Mouse (Mus musculus) myocyte (in vitro differentiated cells): ENCODE data around the gene Farp1.

Experiments used
- CEBPB ChIP-seq: IDR thresholded peaks from 2 replicates; pipeline ENCODE4 v1.6.1; 2011; ENCODE audit warnings: mild to moderate bottlenecking, moderate library complexity; ENCODE audit not compliant: poor library complexity, insufficient read depth, severe bottlenecking
- E2F4 ChIP-seq: IDR thresholded peaks from one replicate; pipeline ENCODE4 v1.6.1; 2011; ENCODE audit warnings: mild to moderate bottlenecking, control low read depth, moderate library complexity; ENCODE audit not compliant: insufficient read depth
- MAX ChIP-seq: IDR thresholded peaks from one replicate; pipeline ENCODE4 v1.6.1; 2011; ENCODE audit warnings: low read depth, mild to moderate bottlenecking, control low read depth
- MYOD1 ChIP-seq, 3 experiments: IDR thresholded peaks; one replicate each; pipeline ENCODE4 v1.6.1; 2011; ENCODE audit warnings: control low read depth in 2 of 3, low read depth in 2 of 3, mild to moderate bottlenecking in 2 of 3, moderate library complexity in 1 of 3; ENCODE audit not compliant: insufficient read length in 2 of 3, control insufficient read depth in 1 of 3
- MYOG ChIP-seq, 3 experiments: IDR thresholded peaks; one replicate each; pipeline ENCODE4 v1.6.1; 2011; ENCODE audit warnings: control low read depth in 2 of 3, low read depth in 2 of 3, mild to moderate bottlenecking in 2 of 3; ENCODE audit not compliant: insufficient read length in 2 of 3, control insufficient read depth in 1 of 3, insufficient read depth in 1 of 3
- POLR2A ChIP-seq: IDR thresholded peaks from one replicate; pipeline ENCODE4 v1.6.1; 2011; ENCODE audit warnings: low read depth, mild to moderate bottlenecking, control low read depth, moderate library complexity; ENCODE audit not compliant: insufficient read length
- POLR2AphosphoS2 ChIP-seq: IDR thresholded peaks from one replicate; pipeline ENCODE4 v1.6.1; 2011; ENCODE audit warnings: low read depth, control low read depth; ENCODE audit not compliant: insufficient read length
- REST ChIP-seq: IDR thresholded peaks from one replicate; pipeline ENCODE4 v1.6.1; 2011; ENCODE audit warnings: mild to moderate bottlenecking, control low read depth, moderate library complexity; ENCODE audit not compliant: insufficient read depth, insufficient read length
- TCF12 ChIP-seq: IDR thresholded peaks from one replicate; pipeline ENCODE4 v1.6.1; 2011; ENCODE audit warnings: mild to moderate bottlenecking, control low read depth; ENCODE audit not compliant: poor library complexity, insufficient read depth, severe bottlenecking
- USF1 ChIP-seq: IDR thresholded peaks from one replicate; pipeline ENCODE4 v1.6.1; 2011; ENCODE audit warnings: low read depth, mild to moderate bottlenecking, control low read depth, moderate library complexity

DNA sequence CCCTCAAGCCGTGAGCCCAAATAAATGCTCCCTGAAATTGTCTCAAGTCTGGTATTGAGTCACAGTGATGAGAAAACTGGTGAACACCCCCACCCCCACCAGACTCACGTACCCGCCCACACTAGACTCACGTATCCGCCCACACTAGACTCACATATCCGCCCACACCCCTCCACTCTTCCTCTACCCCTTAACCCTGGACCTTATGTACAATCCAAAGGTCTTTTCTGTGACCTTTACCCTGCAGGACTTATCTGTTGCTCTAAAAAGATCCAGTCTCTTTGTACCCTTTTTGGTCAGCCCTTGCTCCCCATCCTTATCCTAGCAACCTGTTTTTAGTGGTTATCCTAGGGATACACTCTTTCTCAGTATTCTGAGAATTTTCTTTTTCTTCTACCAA is 58.9 kb downstream of the Farp1 start:
- TF ChIP-seq POLR2A (no peak), REST (no peak), MAX (no peak), E2F4 (no peak), TCF12 (no peak), USF1 (no peak), MYOD1 (IDR thresholded peaks at IDR 0.05; ENCODE audit: control insufficient read depth in 1 of 3, insufficient read length in 2 of 3, low read depth in 2 of 3) (no peak), POLR2AphosphoS2 (no peak), MYOG (IDR thresholded peaks at IDR 0.05; ENCODE audit: control insufficient read depth in 1 of 3, insufficient read depth in 1 of 3, insufficient read length in 2 of 3, low read depth in 2 of 3) (no peak), CEBPB (no peak)
